Mouse (Mus musculus): ENCODE measurements around the gene Nrxn1. TPM values are rescaled to one million over a fixed set of nuclear protein-coding genes. Genes with fewer than 3 reads are reported as not detected.

Nrxn1 gene
- polyA plus RNA-seq, 1 experiment from 2014 or later: 3.2 TPM

GRCm38 (mm10) chr17:90621828-90622227 is 471.0 kb downstream of the Nrxn1 start:
- Histone ChIP-seq H3K27me3 (ENCODE audit: control insufficient read depth, insufficient read depth, low read length) (no peaks in the 10 kb centered on the region), H3K4me3 (ENCODE audit: low read depth, low read length) (no peak overlapping the region), H3K4me1 (ENCODE audit: control insufficient read depth, insufficient read depth, low read length) (no peaks in the 10 kb centered on the region), H3K27ac (replicated peaks; ENCODE audit: low read depth, low read length) (no peak overlapping the region), H3K36me3 (ENCODE audit: control insufficient read depth, insufficient read depth, low read length) (no peaks in the 10 kb centered on the region), H3K9ac (ENCODE audit: low read length) (no peak overlapping the region), H3K9me3 (ENCODE audit: control insufficient read depth, low read length) (no peaks in the 10 kb centered on the region), H3K4me2 (ENCODE audit: low read depth, severe bottlenecking) (no peak overlapping the region)
- DNase-seq (ENCODE audit: low spot score): no peak
- no peak for ATAC-seq (ENCODE audit: insufficient number of reproducible peaks, low FRiP score, low TSS enrichment, low read depth)
- 84% methylated on average over 4 of the region's 4 CpGs for WGBS

- Histone ChIP-seq H3K27me3 (ENCODE audit: control insufficient read depth, insufficient read depth, low read length) (no peaks in the 10 kb centered on the region), H3K4me3 (ENCODE audit: low read depth, low read length) (no peak overlapping the region), H3K4me1 (ENCODE audit: control insufficient read depth, insufficient read depth, low read length) (no peaks in the 10 kb centered on the region), H3K9ac (ENCODE audit: low read length) (no peak overlapping the region), H3K9me3 (ENCODE audit: control insufficient read depth, low read length) (no peaks in the 10 kb centered on the region), H3K27ac (replicated peaks; ENCODE audit: low read depth, low read length) (no peak overlapping the region), H3K36me3 (ENCODE audit: control insufficient read depth, insufficient read depth, low read length) (no peaks in the 10 kb centered on the region), H3K4me2 (ENCODE audit: low read depth, severe bottlenecking) (no peak overlapping the region)
- ATAC-seq (ENCODE audit: insufficient number of reproducible peaks, low FRiP score, low TSS enrichment, low read depth): no peak
- DNase-seq (ENCODE audit: low spot score): no peak
- 81% methylated on average over 3 of the region's 3 CpGs for WGBS
Observed at GRCm38 (mm10) chr17:90615019-90615418, 477.9 kb downstream of the Nrxn1 start.

GRCm38 (mm10) chr17:90607427-90607806 is 485.5 kb downstream of the Nrxn1 start:
- Histone ChIP-seq H3K9ac (ENCODE audit: low read length) (no peak overlapping the region), H3K4me2 (ENCODE audit: low read depth, severe bottlenecking) (no peak overlapping the region), H3K4me3 (ENCODE audit: low read depth, low read length) (no peak overlapping the region), H3K4me1 (ENCODE audit: control insufficient read depth, insufficient read depth, low read length) (no peaks in the 10 kb centered on the region), H3K9me3 (ENCODE audit: control insufficient read depth, low read length) (no peaks in the 10 kb centered on the region), H3K36me3 (ENCODE audit: control insufficient read depth, insufficient read depth, low read length) (no peaks in the 10 kb centered on the region), H3K27ac (replicated peaks; ENCODE audit: low read depth, low read length) (no peak overlapping the region), H3K27me3 (ENCODE audit: control insufficient read depth, insufficient read depth, low read length) (no peaks in the 10 kb centered on the region)
- DNase-seq (ENCODE audit: low spot score): no peak
- no peak for ATAC-seq (ENCODE audit: insufficient number of reproducible peaks, low FRiP score, low TSS enrichment, low read depth)

DNA sequence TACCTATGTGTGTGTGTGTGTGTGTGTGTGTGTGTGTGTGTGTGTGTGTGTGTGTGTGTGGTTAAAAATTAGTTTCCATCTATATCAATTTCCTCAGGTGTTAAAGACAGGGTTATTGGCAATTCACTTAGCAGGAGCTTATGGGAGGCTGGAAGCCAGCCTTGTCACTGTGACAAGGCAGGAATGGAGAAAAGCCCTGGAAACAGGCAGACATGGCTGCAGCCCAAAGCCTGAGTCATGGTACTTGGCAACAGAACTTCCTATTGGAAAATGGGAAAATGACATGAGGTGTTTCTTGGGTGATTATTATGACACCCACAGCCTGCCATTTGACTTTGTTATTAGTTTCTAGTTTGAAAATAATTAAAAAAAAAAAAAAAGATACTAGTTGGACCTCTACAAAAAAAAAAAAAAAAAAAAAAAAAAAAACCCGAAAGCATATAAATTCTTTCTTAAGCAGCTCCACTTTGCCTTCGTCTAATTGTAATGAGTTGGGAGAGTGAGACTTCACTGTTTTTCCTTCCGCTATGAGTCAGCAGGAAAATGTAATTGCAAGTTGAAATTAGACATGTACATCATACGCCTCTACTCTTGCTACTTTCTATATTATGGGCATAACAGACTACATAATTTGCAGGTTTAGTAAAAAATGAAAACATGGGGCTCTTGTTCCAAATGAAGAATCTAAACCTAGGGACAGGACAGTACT is 486.0 kb downstream of the Nrxn1 start:
- no peak for ATAC-seq (ENCODE audit: insufficient number of reproducible peaks, low FRiP score, low TSS enrichment, low read depth)
- Histone ChIP-seq H3K27ac (replicated peaks; ENCODE audit: low read depth, low read length) (no peak overlapping the region), H3K9ac (ENCODE audit: low read length) (no peak overlapping the region), H3K4me3 (ENCODE audit: low read depth, low read length) (no peak overlapping the region), H3K36me3 (ENCODE audit: control insufficient read depth, insufficient read depth, low read length) (no peaks in the 10 kb centered on the region), H3K9me3 (ENCODE audit: control insufficient read depth, low read length) (no peaks in the 10 kb centered on the region), H3K4me2 (ENCODE audit: low read depth, severe bottlenecking) (no peak overlapping the region), H3K4me1 (ENCODE audit: control insufficient read depth, insufficient read depth, low read length) (no peaks in the 10 kb centered on the region), H3K27me3 (ENCODE audit: control insufficient read depth, insufficient read depth, low read length) (no peaks in the 10 kb centered on the region)
- no peak for DNase-seq (ENCODE audit: low spot score)
- 88% methylated on average over 4 of the region's 4 CpGs for WGBS

DNA sequence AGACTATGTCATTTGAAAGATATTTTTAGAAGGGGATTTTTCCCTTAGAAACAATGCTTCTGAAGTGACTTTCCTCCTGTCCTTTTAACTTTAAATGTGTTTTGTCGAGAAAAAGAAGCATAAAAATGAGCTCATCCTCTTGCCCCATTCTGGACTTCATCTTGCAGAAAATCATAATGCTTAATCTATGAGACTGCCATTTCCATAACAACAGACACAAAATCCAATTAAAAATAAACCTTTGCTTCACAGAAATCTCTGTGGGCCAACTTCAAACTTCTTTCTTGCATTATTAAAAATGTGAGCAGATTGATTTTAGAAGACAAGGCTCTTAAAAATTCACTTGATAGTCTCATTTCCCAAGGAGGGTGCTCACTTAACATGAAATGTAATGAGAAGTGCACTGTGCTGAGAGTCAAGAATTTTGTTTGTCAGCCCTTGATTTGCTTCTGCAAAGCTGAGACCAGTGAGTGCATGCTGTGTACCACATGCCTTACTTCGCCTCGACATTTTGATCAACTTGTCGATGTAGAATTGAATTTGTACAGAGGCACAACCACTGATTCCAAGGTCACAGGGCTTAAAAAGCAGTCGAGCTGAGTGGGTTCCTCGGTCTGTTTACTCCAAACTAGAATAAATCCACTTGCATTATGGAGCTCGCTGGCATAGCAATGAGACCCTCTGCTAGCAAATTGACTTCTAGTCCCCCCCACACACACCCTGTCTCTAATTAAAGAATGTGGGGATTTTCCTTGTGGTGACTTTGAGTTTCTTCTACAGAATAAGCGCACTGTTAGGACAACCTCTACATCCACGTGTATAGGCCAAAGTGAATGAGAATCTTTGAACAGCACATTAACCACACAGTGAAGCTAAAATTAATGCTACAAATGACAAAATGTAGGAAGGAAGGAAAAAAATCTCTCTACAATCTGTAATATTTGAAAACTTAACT is 493.0 kb downstream of the Nrxn1 start:
- WGBS: 84% methylated on average over 9 of the region's 9 CpGs

DNA sequence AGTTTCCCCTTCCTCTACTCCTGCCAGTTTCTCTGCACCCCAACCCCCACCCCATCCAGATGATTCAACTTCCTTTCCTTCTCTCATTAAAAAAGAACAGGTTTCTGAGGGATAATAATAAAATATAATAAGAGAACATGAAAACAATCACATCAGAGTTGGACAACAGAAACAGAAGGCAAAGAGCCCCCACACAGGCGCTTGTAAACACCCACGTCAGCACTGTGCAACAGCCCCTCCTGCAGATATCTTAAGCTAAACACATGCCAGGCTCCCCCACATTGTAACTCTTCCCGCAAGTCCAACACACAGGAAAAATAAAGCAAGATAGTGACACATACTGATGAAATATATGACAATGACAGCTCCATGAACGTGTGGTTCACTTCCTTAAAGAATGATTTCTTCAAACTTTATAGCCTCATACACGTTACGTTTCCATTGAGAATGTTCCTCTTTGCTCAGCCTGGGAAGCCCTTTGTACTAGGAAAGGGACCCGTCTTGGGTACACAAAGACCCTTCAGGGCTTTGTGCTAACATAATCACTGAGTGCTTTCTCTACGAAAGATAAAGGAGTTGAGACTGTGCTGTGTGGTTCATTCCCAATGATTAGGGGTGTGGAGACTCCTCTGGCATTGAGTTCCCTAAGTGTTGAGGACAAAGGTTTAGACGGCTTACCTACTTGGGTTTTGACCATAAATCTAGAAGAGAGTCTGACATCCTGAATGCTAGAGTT is 497.9 kb downstream of the Nrxn1 start:
- no peaks in the 10 kb centered on the region for H3K27me3 ChIP-seq (ENCODE audit: control insufficient read depth, insufficient read depth, low read length)
- H3K9me3 ChIP-seq (ENCODE audit: control insufficient read depth, low read length): no peaks in the 10 kb centered on the region
- H3K9ac ChIP-seq (ENCODE audit: low read length): no peak overlapping the region
- WGBS: 79% methylated on average over 9 of the region's 9 CpGs
- no peaks in the 10 kb centered on the region for H3K4me1 ChIP-seq (ENCODE audit: control insufficient read depth, insufficient read depth, low read length)
- no peak for ATAC-seq (ENCODE audit: insufficient number of reproducible peaks, low FRiP score, low TSS enrichment, low read depth)
- no peak overlapping the region for H3K27ac ChIP-seq (replicated peaks; ENCODE audit: low read depth, low read length)
- no peak overlapping the region for H3K4me3 ChIP-seq (ENCODE audit: low read depth, low read length)
- no peaks in the 10 kb centered on the region for H3K36me3 ChIP-seq (ENCODE audit: control insufficient read depth, insufficient read depth, low read length)
- DNase-seq (ENCODE audit: low spot score): no peak
- no peak overlapping the region for H3K4me2 ChIP-seq (ENCODE audit: low read depth, severe bottlenecking)

More for the DNA sequence above, 493.0 kb downstream of the Nrxn1 start:
- no peak overlapping the region for H3K4me2 ChIP-seq (ENCODE audit: low read depth, severe bottlenecking)
- H3K9me3 ChIP-seq (ENCODE audit: control insufficient read depth, low read length): no peaks in the 10 kb centered on the region
- no peaks in the 10 kb centered on the region for H3K4me1 ChIP-seq (ENCODE audit: control insufficient read depth, insufficient read depth, low read length)
- ATAC-seq (ENCODE audit: insufficient number of reproducible peaks, low FRiP score, low TSS enrichment, low read depth) (no peak), DNase-seq (ENCODE audit: low spot score) (no peak)
- H3K27me3 ChIP-seq (ENCODE audit: control insufficient read depth, insufficient read depth, low read length): no peaks in the 10 kb centered on the region
- H3K9ac ChIP-seq (ENCODE audit: low read length): no peak overlapping the region
- no peak overlapping the region for H3K27ac ChIP-seq (replicated peaks; ENCODE audit: low read depth, low read length)
- no peak overlapping the region for H3K4me3 ChIP-seq (ENCODE audit: low read depth, low read length)
- H3K36me3 ChIP-seq (ENCODE audit: control insufficient read depth, insufficient read depth, low read length): no peaks in the 10 kb centered on the region

GRCm38 (mm10) chr17:90586891-90587290 is 506.0 kb downstream of the Nrxn1 start:
- Histone ChIP-seq H3K27me3 (ENCODE audit: control insufficient read depth, insufficient read depth, low read length) (no peaks in the 10 kb centered on the region), H3K4me2 (ENCODE audit: low read depth, severe bottlenecking) (no peak overlapping the region), H3K9me3 (ENCODE audit: control insufficient read depth, low read length) (no peaks in the 10 kb centered on the region), H3K27ac (replicated peaks; ENCODE audit: low read depth, low read length) (no peak overlapping the region), H3K36me3 (ENCODE audit: control insufficient read depth, insufficient read depth, low read length) (no peaks in the 10 kb centered on the region), H3K9ac (ENCODE audit: low read length) (no peak overlapping the region), H3K4me1 (ENCODE audit: control insufficient read depth, insufficient read depth, low read length) (no peaks in the 10 kb centered on the region), H3K4me3 (ENCODE audit: low read depth, low read length) (no peak overlapping the region)
- no peak for ATAC-seq (ENCODE audit: insufficient number of reproducible peaks, low FRiP score, low TSS enrichment, low read depth)
- no peak for DNase-seq (ENCODE audit: low spot score)

GRCm38 (mm10) chr17:90584666-90585195 is 508.1 kb downstream of the Nrxn1 start:
- Histone ChIP-seq H3K27ac (replicated peaks; ENCODE audit: low read depth, low read length) (no peak overlapping the region), H3K4me2 (ENCODE audit: low read depth, severe bottlenecking) (no peak overlapping the region)
- peak; percentile 53 for DNase-seq (ENCODE audit: low spot score)

More at GRCm38 (mm10) chr17:90584666-90585195, 508.1 kb downstream of the Nrxn1 start:
- Histone ChIP-seq H3K4me3 (ENCODE audit: low read depth, low read length) (no peak overlapping the region), H3K4me1 (ENCODE audit: control insufficient read depth, insufficient read depth, low read length) (no peaks in the 10 kb centered on the region), H3K36me3 (ENCODE audit: control insufficient read depth, insufficient read depth, low read length) (no peaks in the 10 kb centered on the region), H3K9ac (ENCODE audit: low read length) (no peak overlapping the region), H3K27me3 (ENCODE audit: control insufficient read depth, insufficient read depth, low read length) (no peaks in the 10 kb centered on the region), H3K9me3 (ENCODE audit: control insufficient read depth, low read length) (no peaks in the 10 kb centered on the region)
- 50% methylated on average over 8 of the region's 8 CpGs for WGBS
- ATAC-seq (ENCODE audit: insufficient number of reproducible peaks, low FRiP score, low TSS enrichment, low read depth): peak; percentile 82
